Mouse (Mus musculus) embryo, embryonic 10.5 days (tissue): ENCODE measurements around the gene Gm10842.
"Not testable (repeated sequence)": the region's sequence is repeated elsewhere in the genome, so short reads cannot be mapped to it uniquely, and the experiment has no call there.

Experiments used
- DNase-seq: peaks from one replicate; pipeline ENCODE4 v3.0.0-alpha.2; 2015; ENCODE audit warnings: low spot score

Gene Gm10842

GRCm38 (mm10) chr11:105146593-105146992 is at the start of gene Gm10842:
TSS of gene Gm10842 (plus strand) at chr11:105146893.
- DNase-seq = no peak

GRCm38 (mm10) chr11:105112448-105112847 is 34.2 kb upstream of the Gm10842 start:
- not testable (repeated sequence) for DNase-seq

DNA sequence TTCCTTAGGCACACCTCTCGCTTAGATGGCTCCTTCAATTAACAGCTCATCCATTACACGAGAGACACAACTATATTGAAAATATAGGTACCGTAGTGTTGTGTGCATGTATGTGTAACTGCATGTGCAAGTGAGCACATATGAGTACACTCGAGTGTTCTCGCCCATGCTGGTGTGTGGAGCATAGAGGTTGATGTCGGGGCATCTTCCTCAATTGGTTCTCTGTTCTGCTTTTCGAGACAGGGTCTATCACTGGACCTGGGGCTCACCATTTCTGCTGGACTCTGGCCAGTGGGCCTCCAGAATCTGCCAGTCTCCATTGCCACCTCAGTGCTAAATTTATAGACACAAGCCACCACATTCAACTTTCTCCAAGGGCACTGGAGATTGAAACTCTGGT is 28.9 kb upstream of the Gm10842 start:
- no peak for DNase-seq

DNA sequence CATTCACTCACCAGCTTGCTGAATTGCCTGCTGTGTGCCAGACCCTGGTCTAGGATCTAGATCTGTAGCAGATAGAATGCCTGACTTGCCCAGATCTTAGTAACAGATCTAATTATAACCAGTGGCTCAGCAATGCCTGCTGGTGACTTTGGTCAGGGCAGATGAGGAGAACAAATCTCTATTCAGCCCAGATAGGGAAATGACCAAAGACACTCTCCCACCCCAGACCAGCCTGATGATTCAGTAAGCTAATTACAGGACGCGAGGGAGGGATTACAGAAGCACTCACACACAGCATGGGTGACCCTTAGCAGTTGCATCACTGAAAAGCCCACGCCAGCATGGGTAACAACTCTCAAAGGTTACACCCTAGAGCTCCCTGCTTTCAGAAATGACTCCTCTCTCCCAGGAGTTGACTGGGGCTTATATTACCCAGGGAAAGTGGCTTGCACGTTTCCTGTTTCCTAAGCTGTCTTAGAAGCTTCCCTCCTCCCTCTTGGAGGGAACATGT is 26.1 kb upstream of the Gm10842 start:
- DNase-seq = no peak

- not testable (repeated sequence) for DNase-seq
Observed at GRCm38 (mm10) chr11:105121792-105122191, 24.9 kb upstream of the Gm10842 start.

DNA sequence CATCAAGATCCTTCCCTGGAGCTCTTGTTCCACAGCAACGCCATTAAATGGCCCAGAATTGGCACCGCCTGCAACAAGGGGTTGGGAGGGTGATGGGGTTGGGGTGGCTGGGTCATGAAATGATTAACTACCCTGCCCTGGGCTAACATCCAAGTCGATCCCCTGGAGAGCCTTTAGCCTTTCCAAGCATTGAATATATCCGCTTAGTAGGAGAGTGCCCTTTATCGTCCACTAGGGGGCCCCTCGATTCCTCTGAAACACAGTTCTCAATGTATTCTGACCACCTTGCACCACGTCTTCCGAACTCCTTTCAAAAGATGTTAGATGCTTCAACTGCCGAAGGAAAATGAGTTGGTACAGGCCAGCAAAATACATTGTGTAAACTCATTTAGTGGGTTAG is 22.7 kb upstream of the Gm10842 start:
- peak; percentile 91 for DNase-seq

DNA sequence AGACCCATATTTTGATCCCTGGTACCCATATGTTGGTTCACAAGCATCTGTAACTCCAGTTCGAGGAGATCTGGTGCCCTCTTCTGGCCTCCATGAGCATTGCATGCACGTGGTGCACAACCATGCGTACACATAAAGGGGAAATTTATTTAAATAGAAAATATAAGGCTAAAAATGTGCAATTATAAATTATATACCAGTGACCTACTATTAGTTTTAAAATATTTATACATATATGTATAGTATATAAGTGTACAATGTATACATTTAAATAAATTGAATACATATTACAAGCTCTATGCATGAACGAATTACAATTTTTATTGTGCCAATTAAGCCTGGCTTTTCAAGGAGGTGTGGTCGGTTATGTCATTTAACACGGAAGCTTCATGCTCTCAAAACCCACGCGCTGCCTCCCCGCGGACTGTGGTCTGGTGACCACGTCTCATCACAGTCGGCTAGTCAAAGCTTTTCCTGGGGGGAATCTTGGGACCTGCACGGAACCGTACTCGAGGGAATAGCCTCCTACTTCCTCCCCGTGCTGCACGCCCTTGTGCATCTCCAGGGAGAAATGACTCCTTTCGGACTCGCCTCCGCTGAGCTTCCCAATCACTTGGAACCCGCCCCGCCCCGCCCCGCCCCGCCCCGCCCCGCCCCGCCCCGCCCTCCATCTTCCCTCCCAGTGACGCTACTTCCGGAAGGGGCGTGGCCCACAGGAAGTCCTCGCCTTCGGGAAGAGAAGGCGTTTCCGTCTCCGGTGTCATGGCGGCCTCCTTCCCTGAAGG is 20.8 kb upstream of the Gm10842 start, which contains the start of gene Mettl2:
Mettl2 (plus strand) TSS at position 691 of the 785 bp plus-strand sequence.
- DNase-seq = peak; percentile 90

DNA sequence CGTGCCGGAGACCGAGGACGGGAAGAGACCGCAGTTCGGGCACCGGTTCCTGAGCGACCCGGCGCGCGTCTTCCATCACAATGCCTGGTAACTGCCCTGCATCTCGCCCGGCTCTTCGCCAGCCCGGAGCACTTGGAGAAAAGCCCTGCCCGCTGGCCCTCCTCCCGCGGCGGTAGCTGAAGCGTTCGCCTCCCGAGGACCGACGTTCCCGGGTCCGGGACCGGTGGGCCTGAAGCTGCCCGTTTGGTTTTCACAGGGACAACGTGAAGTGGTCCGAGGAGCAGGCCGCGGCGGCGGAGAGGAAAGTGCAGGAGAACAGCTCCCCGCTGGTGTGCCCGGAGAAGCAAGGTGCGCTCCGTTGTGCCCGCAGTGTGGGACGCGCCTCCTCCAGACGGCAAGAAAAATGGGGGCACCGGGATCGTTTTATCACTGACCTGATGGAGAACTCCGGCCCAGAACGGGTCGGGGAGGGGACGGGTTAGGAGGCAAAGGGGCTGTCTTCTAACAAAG is 20.1 kb upstream of the Gm10842 start:
- no peak for DNase-seq

GRCm38 (mm10) chr11:105135692-105136091 is 11.0 kb upstream of the Gm10842 start:
- DNase-seq = no peak

DNA sequence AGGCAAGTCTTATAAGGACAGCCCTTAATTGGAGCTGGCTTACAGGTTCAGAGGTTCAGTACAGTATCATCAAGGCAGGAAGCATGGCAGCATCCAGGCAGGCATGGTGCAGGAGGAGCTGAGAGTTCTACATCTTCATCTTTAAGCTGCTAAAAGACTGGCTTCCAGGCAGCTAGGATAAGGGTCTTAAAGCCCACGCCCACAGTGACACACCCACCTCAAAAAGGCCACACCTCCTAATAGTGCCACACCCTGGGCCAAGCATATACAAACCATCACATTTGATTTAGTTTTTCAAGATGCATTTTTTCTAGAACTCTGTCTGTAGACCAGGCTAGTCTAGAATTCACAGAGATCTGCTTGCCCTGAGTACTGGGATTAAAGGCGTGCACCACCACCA is 9.4 kb upstream of the Gm10842 start:
- DNase-seq = not testable (repeated sequence)

DNA sequence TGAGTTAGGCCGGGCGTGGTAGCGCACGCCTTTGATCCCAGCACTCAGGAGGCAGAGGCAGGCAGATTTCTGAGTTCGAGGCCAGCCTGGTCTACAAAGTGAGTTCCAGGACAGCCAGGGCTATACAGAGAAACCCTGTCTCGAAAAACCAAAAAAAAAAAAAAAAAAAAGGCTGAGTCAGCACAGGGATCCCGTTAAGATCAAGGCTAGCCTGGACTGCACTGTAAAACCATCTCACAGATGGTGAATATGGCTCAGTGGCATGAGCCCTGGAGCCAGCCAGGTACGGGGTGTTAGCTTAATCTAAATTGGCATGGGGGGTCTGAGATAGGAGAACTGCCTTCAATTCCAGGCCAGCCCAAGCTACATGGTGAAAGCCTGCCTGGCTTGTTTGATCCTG is 6.2 kb upstream of the Gm10842 start:
- DNase-seq = not testable (repeated sequence)

- DNase-seq = no peak
Observed at GRCm38 (mm10) chr11:105141115-105141514, 5.6 kb upstream of the Gm10842 start.

DNA sequence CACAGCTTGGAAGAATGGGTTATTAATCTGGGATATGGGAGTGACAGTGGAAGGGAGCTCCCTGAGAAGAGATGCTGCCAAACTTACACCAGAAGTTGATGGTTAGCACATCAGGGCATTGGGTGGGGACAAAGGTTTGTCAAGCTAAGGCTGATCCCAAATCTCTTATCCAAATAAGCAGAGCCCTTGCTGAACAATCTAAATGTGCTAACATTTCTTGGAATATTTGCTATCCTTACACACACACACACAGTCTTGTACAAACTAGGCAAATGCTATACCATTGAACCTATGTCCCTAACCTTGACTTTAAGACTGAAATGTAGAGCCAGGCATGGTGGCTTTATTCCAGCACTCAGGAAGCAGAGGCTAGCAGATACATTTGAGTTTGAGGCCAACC is 3.1 kb upstream of the Gm10842 start:
- no peak for DNase-seq

GRCm38 (mm10) chr11:105144084-105144483 is 2.6 kb upstream of the Gm10842 start:
- no peak for DNase-seq

GRCm38 (mm10) chr11:105144508-105145210 is 2.0 kb upstream of the Gm10842 start:
- no peak for DNase-seq

DNA sequence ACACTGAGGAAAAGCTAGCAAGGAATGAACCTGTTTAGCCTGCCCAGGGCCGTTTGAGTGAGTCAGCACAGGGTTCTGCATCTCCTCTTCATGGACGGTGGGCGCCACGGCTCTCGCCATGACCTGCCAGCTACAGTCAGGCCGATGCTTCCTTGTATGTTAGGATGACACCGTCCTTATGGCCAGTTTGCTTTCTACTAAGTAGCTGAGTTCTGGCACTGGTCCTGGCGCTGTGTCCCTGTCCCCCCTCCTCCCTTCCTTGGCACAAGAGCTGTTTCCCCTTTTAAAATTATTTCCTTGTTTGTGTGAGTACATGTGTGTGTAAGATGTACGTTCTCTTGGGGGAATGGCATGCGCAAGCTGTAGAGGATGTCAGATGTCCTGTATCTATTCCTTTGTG is 1.5 kb upstream of the Gm10842 start:
- DNase-seq = no peak

DNA sequence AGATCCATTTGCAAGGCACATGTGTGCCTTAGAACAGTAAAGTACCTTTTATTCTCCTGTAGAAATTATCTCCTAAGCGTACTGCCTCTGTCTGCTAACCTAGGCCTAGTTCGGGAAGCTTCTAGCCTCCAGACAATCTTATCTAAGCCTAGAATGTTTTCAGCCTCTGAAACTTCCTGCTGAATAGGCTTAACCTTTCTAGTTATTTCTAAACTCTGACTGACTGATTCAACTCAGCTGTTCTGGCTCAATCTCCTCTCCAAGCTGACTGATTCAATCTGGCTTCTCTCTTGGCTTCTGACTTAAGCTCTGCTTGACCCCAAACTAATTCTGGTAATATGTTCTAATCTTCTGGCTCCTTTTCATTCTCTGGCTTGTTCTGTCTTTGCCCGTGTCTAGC is 2.7 kb downstream of the Gm10842 start:
- no peak for DNase-seq

GRCm38 (mm10) chr11:105149766-105150165 is 3.1 kb downstream of the Gm10842 start:
- no peak for DNase-seq

- no peak for DNase-seq
Observed at GRCm38 (mm10) chr11:105150691-105151090, 4.0 kb downstream of the Gm10842 start.

DNA sequence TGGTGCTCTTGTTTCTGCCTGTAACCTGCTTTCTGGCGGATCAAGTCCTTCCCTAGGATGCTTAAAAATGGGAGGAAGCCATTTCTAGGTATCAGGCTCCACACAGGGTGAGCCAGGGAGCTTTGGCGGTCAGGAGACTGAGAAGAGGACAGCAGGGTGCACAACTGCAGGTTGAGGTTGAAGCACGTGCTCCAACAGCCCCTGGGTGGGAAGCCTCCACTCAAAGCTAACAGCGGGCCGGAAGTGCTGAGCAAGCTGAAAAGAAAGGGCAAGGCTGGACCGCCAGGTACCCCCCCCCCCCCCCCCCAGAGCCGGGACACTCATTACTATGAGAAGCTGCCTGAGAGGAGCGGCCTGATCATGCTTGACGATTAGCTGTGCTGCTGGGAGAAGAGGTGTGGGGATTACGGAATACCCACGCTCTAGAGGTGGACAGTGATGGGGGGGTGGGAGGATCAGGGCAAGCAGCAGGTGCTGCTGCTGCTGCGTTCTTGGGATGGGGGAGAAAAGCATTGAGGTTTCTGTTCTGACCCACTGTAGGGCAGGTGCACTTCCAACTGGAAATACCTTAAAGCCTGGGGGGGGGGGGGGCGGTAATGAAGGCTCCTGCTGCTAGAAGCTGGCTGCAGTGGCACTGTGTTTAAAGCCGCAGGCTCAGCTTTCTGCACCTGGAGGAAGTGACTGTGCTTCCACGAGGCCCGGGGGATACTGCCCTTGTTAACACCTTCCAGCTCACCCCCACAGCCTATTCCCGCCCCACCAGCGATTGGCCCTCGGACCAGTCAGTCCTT is 4.7 kb downstream of the Gm10842 start:
- no peak for DNase-seq

GRCm38 (mm10) chr11:105152017-105152300 is 5.3 kb downstream of the Gm10842 start:
- DNase-seq = no peak

DNA sequence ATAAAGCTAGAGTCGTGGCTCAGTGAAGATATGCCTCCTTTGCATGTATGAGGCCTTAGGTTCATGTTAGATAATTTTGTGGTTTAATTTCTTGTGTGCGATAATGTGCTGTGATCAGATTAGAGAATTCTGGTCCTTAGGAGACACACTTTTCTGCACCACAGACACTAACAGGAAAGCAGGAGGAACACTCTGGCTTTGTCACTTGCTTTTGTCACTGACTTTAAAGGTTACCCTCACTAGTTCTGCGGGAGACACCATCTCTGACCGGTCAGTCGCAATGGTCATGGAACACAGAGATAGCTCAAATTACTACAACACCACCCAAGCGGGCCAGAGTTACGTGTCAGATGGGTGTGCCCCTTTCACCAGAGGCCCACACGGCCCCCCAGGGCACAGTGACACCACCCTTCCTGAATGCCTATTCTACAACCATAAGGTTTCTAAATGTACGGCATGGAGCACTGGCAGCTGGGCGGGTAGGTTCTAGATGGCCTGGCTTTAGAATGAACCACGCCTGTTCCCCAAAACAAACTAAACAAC is 5.7 kb downstream of the Gm10842 start:
- no peak for DNase-seq
